Mouse (Mus musculus) brain, embryonic 14.5 days (tissue): Measurements from ENCODE around the gene Txlnb. TPM values are rescaled to one million over a fixed set of nuclear protein-coding genes. Genes with fewer than 3 reads are reported as not detected.
A peak's percentile ranks its signal among the peaks of the same experiment; 100 is the strongest.
"Not testable (repeated sequence)": the region's sequence is repeated elsewhere in the genome, so short reads cannot be mapped to it uniquely, and the experiment has no call there.

Source experiments
- DNase-seq: peaks from one replicate; pipeline ENCODE4 v3.0.0-alpha.2; 2011; ENCODE audit warnings: low read depth
- CTCF ChIP-seq: fragments of 200-500 bp; IDR thresholded peaks from 2 replicates; pipeline ENCODE4 v1.5.1; 2012; ENCODE audit warnings: inconsistent platforms, mild to moderate bottlenecking, moderate library complexity, borderline replicate concordance; ENCODE audit not compliant: insufficient read depth, insufficient read length; ENCODE audit errors: extremely low read depth
- POLR2A ChIP-seq: fragments of 200-500 bp; IDR thresholded peaks from 2 replicates; pipeline ENCODE4 v1.6.1; 2012; ENCODE audit warnings: mild to moderate bottlenecking, inconsistent platforms, borderline replicate concordance; ENCODE audit not compliant: poor library complexity, insufficient read depth, insufficient read length, severe bottlenecking; ENCODE audit errors: extremely low read depth
- polyA plus RNA-seq: library from polyadenylated mRNA; depleted of rRNA; stranded (reverse); fragments of >200 nt; gene quantifications from 2 replicates; pipeline ENCODE4 v1.2.3, GENCODE M21; 2012; rRNA removed

Txlnb gene
- polyA plus RNA-seq: 0.81 and 1.4 TPM in 2 replicates

- peak; percentile 89 for DNase-seq
- TF ChIP-seq CTCF: no peak
- TF ChIP-seq POLR2A: no peak
Observed at GRCm38 (mm10) chr10:17795767-17796631, at the start of gene Txlnb. Gene Txlnb (plus strand): TSS chr10:17796226.

- TF ChIP-seq POLR2A (no peak), CTCF (no peak)
- DNase-seq: no peak
Observed at GRCm38 (mm10) chr10:17752478-17752877, 43.5 kb upstream of the Txlnb start.

GRCm38 (mm10) chr10:17759772-17760171 is 36.3 kb upstream of the Txlnb start:
- no peak for TF ChIP-seq POLR2A
- no peak for TF ChIP-seq CTCF
- no peak for DNase-seq

GRCm38 (mm10) chr10:17760750-17761613 is 35.0 kb upstream of the Txlnb start:
- TF ChIP-seq POLR2A (no peak), CTCF (peak; percentile 10; the same call in 1 of the 2 replicates)

GRCm38 (mm10) chr10:17761652-17762051 is 34.4 kb upstream of the Txlnb start:
- DNase-seq: no peak
- TF ChIP-seq POLR2A (no peak), CTCF (no peak)

More at GRCm38 (mm10) chr10:17760750-17761613, 35.0 kb upstream of the Txlnb start:
- no peak for DNase-seq

- TF ChIP-seq POLR2A (no peak), CTCF (no peak)
- DNase-seq: no peak
Observed at GRCm38 (mm10) chr10:17762946-17763345, 33.1 kb upstream of the Txlnb start.

GRCm38 (mm10) chr10:17769856-17770255 is 26.2 kb upstream of the Txlnb start:
- TF ChIP-seq POLR2A: no peak
- TF ChIP-seq CTCF: no peak
- peak; percentile 14 for DNase-seq

GRCm38 (mm10) chr10:17772364-17772763 is 23.7 kb upstream of the Txlnb start:
- no peak for DNase-seq
- TF ChIP-seq POLR2A (no peak), CTCF (no peak)

- no peak for DNase-seq
- TF ChIP-seq POLR2A: no peak
- TF ChIP-seq CTCF: no peak
Observed at GRCm38 (mm10) chr10:17774366-17774765, 21.7 kb upstream of the Txlnb start.

- no peak for DNase-seq
- TF ChIP-seq CTCF: no peak
- no peak for TF ChIP-seq POLR2A
Observed at GRCm38 (mm10) chr10:17775079-17775478, 20.9 kb upstream of the Txlnb start.

- not testable (repeated sequence) for DNase-seq
Observed at GRCm38 (mm10) chr10:17776684-17777083, 19.3 kb upstream of the Txlnb start.

GRCm38 (mm10) chr10:17786771-17787170 is 9.3 kb upstream of the Txlnb start:
- DNase-seq: no peak
- TF ChIP-seq POLR2A: no peak
- TF ChIP-seq CTCF: no peak

- no peak for DNase-seq
- TF ChIP-seq CTCF (no peak), POLR2A (no peak)
Observed at GRCm38 (mm10) chr10:17787938-17788337, 8.1 kb upstream of the Txlnb start.
